Mouse (Mus musculus): ENCODE results near the gene Klf13. TPM values are rescaled to one million over a fixed set of nuclear protein-coding genes. Genes with fewer than 3 reads are reported as not detected.

Klf13 gene
- polyA plus RNA-seq, 2 experiments: 3.4 to 15.8 TPM

GRCm38 (mm10) chr7:63926492-63926891 is 12.2 kb downstream of the Klf13 start:
- H3K27ac ChIP-seq: no peak overlapping the region
- peaks cover 50 to 54% of the 10 kb centered on the region in 2 experiments for H3K4me1 ChIP-seq (replicated peaks; ENCODE audit: control insufficient read depth in 2 of 2, insufficient read depth in 2 of 2, low read length in 1 of 2)
- ATAC-seq (ENCODE audit: insufficient read depth): no peak
- no peak overlapping the region for H3K4me2 ChIP-seq (ENCODE audit: low read depth)
- WGBS (ENCODE audit: insufficient replicate concordance): 58% methylated on average over 3 of the region's 3 CpGs
- TF ChIP-seq CTCF (IDR thresholded peaks at IDR 0.05; ENCODE audit: low read depth) (no peak), EP300 (IDR thresholded peaks at IDR 0.05; ENCODE audit: low read depth) (no peak)
- no peak overlapping the region for H3K9ac ChIP-seq (replicated peaks)
- H3K9me3 ChIP-seq (ENCODE audit: control insufficient read depth, low read length): no peaks in the 10 kb centered on the region
- H3K4me3 ChIP-seq (ENCODE audit: insufficient read depth in 1 of 2, low read depth in 2 of 2, low read length in 2 of 2): no peak overlapping the region
- no peaks in the 10 kb centered on the region for H3K27me3 ChIP-seq (ENCODE audit: control insufficient read depth, insufficient read depth, low read length)
- no peaks in the 10 kb centered on the region for H3K36me3 ChIP-seq (replicated peaks; ENCODE audit: control insufficient read depth, insufficient read depth, low read depth)
- no peak for DNase-seq (ENCODE audit: low read depth in 3 of 3, low spot score in 3 of 3)

GRCm38 (mm10) chr7:63925413-63926360 is 13.0 kb downstream of the Klf13 start:
- WGBS (ENCODE audit: insufficient replicate concordance): 53% methylated on average over 14 of the region's 14 CpGs
- DNase-seq (ENCODE audit: low read depth in 3 of 3, low spot score in 3 of 3) (no peak), ATAC-seq (ENCODE audit: insufficient read depth) (no peak; the same call in 1 of the 2 replicates)
- TF ChIP-seq EP300 (IDR thresholded peaks at IDR 0.05; ENCODE audit: low read depth): no peak
- TF ChIP-seq CTCF (IDR thresholded peaks at IDR 0.05; ENCODE audit: low read depth): no peak
- H3K4me3 ChIP-seq (ENCODE audit: insufficient read depth in 1 of 2, low read depth in 2 of 2, low read length in 2 of 2): no peak overlapping the region
- H3K9me3 ChIP-seq (ENCODE audit: control insufficient read depth, low read length): no peaks in the 10 kb centered on the region
- H3K36me3 ChIP-seq (replicated peaks; ENCODE audit: control insufficient read depth, insufficient read depth, low read depth): no peaks in the 10 kb centered on the region
- no peak overlapping the region; the same call in 1 of the 2 replicates for H3K9ac ChIP-seq (replicated peaks)
- no peak overlapping the region for H3K27ac ChIP-seq
- H3K4me1 ChIP-seq (replicated peaks; ENCODE audit: control insufficient read depth in 2 of 2, insufficient read depth in 2 of 2, low read length in 1 of 2): peaks cover 52 to 55% of the 10 kb centered on the region in 2 experiments
- H3K27me3 ChIP-seq (ENCODE audit: control insufficient read depth, insufficient read depth, low read length): no peaks in the 10 kb centered on the region
- no peak overlapping the region for H3K4me2 ChIP-seq (ENCODE audit: low read depth)

- Histone ChIP-seq H3K4me1 (replicated peaks; ENCODE audit: control insufficient read depth in 2 of 2, insufficient read depth in 2 of 2, low read length in 1 of 2) (peaks cover 50 to 52% of the 10 kb centered on the region in 2 experiments), H3K4me2 (ENCODE audit: low read depth) (no peak overlapping the region), H3K4me3 (ENCODE audit: insufficient read depth in 1 of 2, low read depth in 2 of 2, low read length in 2 of 2) (no peak overlapping the region), H3K9ac (replicated peaks) (no peak overlapping the region), H3K9me3 (ENCODE audit: control insufficient read depth, low read length) (no peaks in the 10 kb centered on the region), H3K27ac (no peak overlapping the region), H3K27me3 (ENCODE audit: control insufficient read depth, insufficient read depth, low read length) (no peaks in the 10 kb centered on the region), H3K36me3 (replicated peaks; ENCODE audit: control insufficient read depth, insufficient read depth, low read depth) (no peaks in the 10 kb centered on the region)
- no peak for ATAC-seq (ENCODE audit: insufficient read depth)
- WGBS (ENCODE audit: insufficient replicate concordance): 84% methylated on average over 6 of the region's 6 CpGs
- TF ChIP-seq CTCF (IDR thresholded peaks at IDR 0.05; ENCODE audit: low read depth): no peak
- no peak for TF ChIP-seq EP300 (IDR thresholded peaks at IDR 0.05; ENCODE audit: low read depth)
- no peak for DNase-seq (ENCODE audit: low read depth in 3 of 3, low spot score in 3 of 3)
These were observed 13.8 kb downstream of the Klf13 start for GRCm38 (mm10) chr7:63924747-63925412.

- 88% methylated on average over 1 of the region's 1 CpGs for WGBS (ENCODE audit: insufficient replicate concordance)
- Histone ChIP-seq H3K9ac (replicated peaks) (no peak overlapping the region), H3K4me3 (ENCODE audit: insufficient read depth in 1 of 2, low read depth in 2 of 2, low read length in 2 of 2) (no peak overlapping the region), H3K36me3 (replicated peaks; ENCODE audit: control insufficient read depth, insufficient read depth, low read depth) (no peaks in the 10 kb centered on the region), H3K4me1 (replicated peaks; ENCODE audit: control insufficient read depth in 2 of 2, insufficient read depth in 2 of 2, low read length in 1 of 2) (peaks cover 46 to 52% of the 10 kb centered on the region in 2 experiments), H3K9me3 (ENCODE audit: control insufficient read depth, low read length) (no peaks in the 10 kb centered on the region), H3K4me2 (ENCODE audit: low read depth) (no peak overlapping the region), H3K27me3 (ENCODE audit: control insufficient read depth, insufficient read depth, low read length) (no peaks in the 10 kb centered on the region), H3K27ac (no peak overlapping the region)
- TF ChIP-seq EP300 (IDR thresholded peaks at IDR 0.05; ENCODE audit: low read depth) (no peak), CTCF (IDR thresholded peaks at IDR 0.05; ENCODE audit: low read depth) (no peak)
- ATAC-seq (ENCODE audit: insufficient read depth): no peak
- no peak for DNase-seq (ENCODE audit: low read depth in 3 of 3, low spot score in 3 of 3)
These were observed 14.6 kb downstream of the Klf13 start for GRCm38 (mm10) chr7:63924151-63924550.

GRCm38 (mm10) chr7:63922975-63923374 is 15.7 kb downstream of the Klf13 start:
- WGBS (ENCODE audit: insufficient replicate concordance): 81% methylated on average over 1 of the region's 1 CpGs
- Histone ChIP-seq H3K9ac (replicated peaks) (no peak overlapping the region), H3K4me3 (ENCODE audit: insufficient read depth in 1 of 2, low read depth in 2 of 2, low read length in 2 of 2) (no peak overlapping the region), H3K27ac (no peak overlapping the region), H3K4me2 (ENCODE audit: low read depth) (no peak overlapping the region), H3K27me3 (ENCODE audit: control insufficient read depth, insufficient read depth, low read length) (no peaks in the 10 kb centered on the region), H3K4me1 (replicated peaks; ENCODE audit: control insufficient read depth in 2 of 2, insufficient read depth in 2 of 2, low read length in 1 of 2) (peaks cover 40 to 47% of the 10 kb centered on the region in 2 experiments), H3K9me3 (ENCODE audit: control insufficient read depth, low read length) (no peaks in the 10 kb centered on the region), H3K36me3 (replicated peaks; ENCODE audit: control insufficient read depth, insufficient read depth, low read depth) (no peaks in the 10 kb centered on the region)
- TF ChIP-seq EP300 (IDR thresholded peaks at IDR 0.05; ENCODE audit: low read depth) (no peak), CTCF (IDR thresholded peaks at IDR 0.05; ENCODE audit: low read depth) (no peak)
- no peak for DNase-seq (ENCODE audit: low read depth in 3 of 3, low spot score in 3 of 3)
- no peak for ATAC-seq (ENCODE audit: insufficient read depth)

Measured in liver, embryonic 14.5 days (tissue).